Mouse (Mus musculus): ENCODE measurements around the gene Sirpa.

DNA sequence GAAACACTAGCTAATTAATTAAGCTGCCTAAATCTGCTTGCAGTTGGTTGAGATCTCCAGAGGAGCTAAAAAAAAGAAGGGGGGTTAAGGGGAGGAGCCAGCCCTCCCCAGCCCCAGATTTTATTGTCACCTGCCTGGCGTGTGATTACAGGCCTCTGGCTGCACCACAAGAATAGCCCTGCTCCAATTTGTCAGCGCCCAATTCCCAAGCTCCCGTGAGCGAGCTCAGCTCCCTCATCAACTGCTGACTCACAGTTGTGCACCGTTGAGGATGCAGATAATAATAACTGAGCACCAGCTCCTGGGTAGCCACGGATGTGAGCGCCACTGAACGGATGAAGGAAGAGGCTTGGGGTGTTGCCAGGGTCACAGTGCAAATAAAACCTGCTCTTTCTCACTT is 13.6 kb downstream of the Sirpa start:
- TF ChIP-seq TAL1 (IDR thresholded peaks at IDR 0.05; ENCODE audit: low read length) (no peak), RCOR1 (IDR thresholded peaks at IDR 0.05; ENCODE audit: low read depth, low read length) (no peak), CTCF (IDR thresholded peaks at IDR 0.05 in 2 of 3, conservative IDR thresholded peaks at IDR 0.05 in 1 of 3; ENCODE audit: control insufficient read depth in 1 of 3, insufficient read depth in 1 of 3, low read depth in 2 of 3, low read length in 3 of 3, poor library complexity in 1 of 3, severe bottlenecking in 1 of 3) (no peak), POLR2A (IDR thresholded peaks at IDR 0.05; ENCODE audit: control insufficient read depth in 1 of 2, insufficient read depth in 1 of 2, low read depth in 1 of 2, low read length in 2 of 2, poor library complexity in 1 of 2) (no peak), TCF12 (IDR thresholded peaks at IDR 0.05; ENCODE audit: low read depth, low read length) (no peak), ETS1 (IDR thresholded peaks at IDR 0.05; ENCODE audit: low read depth, low read length) (no peak), ZMIZ1 (IDR thresholded peaks at IDR 0.05; ENCODE audit: low read depth, low read length) (no peak), POLR2AphosphoS5 (IDR thresholded peaks at IDR 0.05; ENCODE audit: borderline replicate concordance, low read depth, low read length) (no peak), MYB (IDR thresholded peaks at IDR 0.05; ENCODE audit: low read depth, low read length) (no peak), HCFC1 (IDR thresholded peaks at IDR 0.05; ENCODE audit: low read depth, low read length) (no peak), SIN3A (IDR thresholded peaks at IDR 0.05; ENCODE audit: low read length) (no peak), GABPA (IDR thresholded peaks at IDR 0.05; ENCODE audit: low read depth, low read length) (no peak)
